ENCODE assay signal across 9 mouse cellular contexts in the genomic region with DNA sequence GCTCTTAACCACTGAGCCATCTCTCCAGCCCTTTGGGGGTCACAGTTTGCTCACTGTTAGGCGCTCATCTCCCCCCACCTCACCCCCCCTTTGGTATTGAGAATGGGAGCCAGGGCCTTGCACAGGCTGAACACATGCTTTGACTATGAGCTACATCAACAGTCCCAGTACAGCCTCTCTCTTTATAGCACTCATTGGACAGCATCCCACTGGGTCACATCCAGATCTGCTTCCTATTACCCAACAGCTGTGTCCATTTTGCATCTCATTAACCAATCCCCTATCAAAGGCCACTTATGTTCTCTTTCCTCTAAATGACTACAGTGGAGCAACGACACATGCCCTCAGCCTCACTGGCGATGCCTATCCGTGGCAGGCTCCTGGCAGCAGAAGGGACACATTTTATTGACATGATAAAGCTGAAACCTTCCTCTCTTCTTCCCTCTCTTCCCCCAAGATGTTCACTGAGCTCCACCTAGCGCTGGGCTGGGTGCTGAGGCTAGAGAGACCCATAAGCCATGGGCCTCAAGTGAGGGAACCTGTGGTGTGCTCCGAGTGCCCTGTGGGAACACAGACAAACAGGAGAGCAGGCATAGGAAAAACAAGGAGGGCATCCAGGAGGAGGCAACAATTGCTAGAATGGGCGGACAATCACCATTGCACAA. TPM values are rescaled to one million over a fixed set of nuclear protein-coding genes. Genes with fewer than 3 reads are reported as not detected.
DNase-seq lines count a peak whose midpoint lies in the region; ATAC-seq lines count a peak whose summit lies in the region.
"Had no signal": no experiment of that assay in that cellular context is flagged by ENCODE, and none has a peak within 500 bp of the region (broad histone marks: within the 10 kb centered on the region; RNA-seq: fewer than 3 reads in every experiment).

No protein-coding gene starts in this region.

- H3K27me3 ChIP-seq in forebrain, embryonic 13.5 days = 0 out of 2 replicates have a peak, but pooled peaks cover 2% of the 10 kb centered on the region
- no peaks in the 10 kb centered on the region for H3K27me3 ChIP-seq in forebrain, embryonic 10.5 days (ENCODE audit: poor library complexity, severe bottlenecking)
- H3K27me3 ChIP-seq in midbrain, embryonic 14.5 days (ENCODE audit: control insufficient read depth, insufficient read depth, low read length) = no peaks in the 10 kb centered on the region
- H3K27me3 ChIP-seq in midbrain, embryonic 11.5 days (ENCODE audit: control insufficient read depth, insufficient read depth, low read length) = no peaks in the 10 kb centered on the region
- no peaks in the 10 kb centered on the region for H3K27me3 ChIP-seq in limb, embryonic 15.5 days
- H3K27me3 ChIP-seq: limb, embryonic 12.5 days had no signal

- no peak for DNase-seq in forebrain, embryonic 10.5 days (ENCODE audit: extremely low spot score, low spot score)
- DNase-seq in midbrain, embryonic 14.5 days = peak; percentile 19
- DNase-seq in midbrain, embryonic 11.5 days (ENCODE audit: low spot score, missing footprints) = no peak
- peak; percentile 74 to 78 for DNase-seq in heart, postnatal 10 days
- DNase-seq in thymus, postnatal 0 days (ENCODE audit: low spot score) = no peak
- DNase-seq in T-cell, adult 2 months (ENCODE audit: low spot score) = no peak

- no peak overlapping the region for H3K27ac ChIP-seq in forebrain, embryonic 13.5 days
- H3K27ac ChIP-seq in forebrain, embryonic 10.5 days = no peak overlapping the region
- no peak overlapping the region for H3K27ac ChIP-seq in midbrain, embryonic 14.5 days (replicated peaks; ENCODE audit: low read depth, low read length)
- no peak overlapping the region for H3K27ac ChIP-seq in midbrain, embryonic 11.5 days (ENCODE audit: low read depth, low read length)
- no peak overlapping the region for H3K27ac ChIP-seq in limb, embryonic 15.5 days
- H3K27ac ChIP-seq: limb, embryonic 12.5 days had no signal

- intact Hi-C loops in heart, postnatal 10 days (cut with DNase I) = loop anchor here (10.0 kb wide), 1 partner anchor 294 kb away; a partner anchor contains a TSS

- ATAC-seq in forebrain, embryonic 13.5 days = peak; percentile 63
- ATAC-seq in midbrain, embryonic 14.5 days (ENCODE audit: low FRiP score, low TSS enrichment) = no peak
- no peak for ATAC-seq in midbrain, embryonic 11.5 days (ENCODE audit: low FRiP score)
- peak; percentile 72 for ATAC-seq in limb, embryonic 15.5 days (ENCODE audit: insufficient number of reproducible peaks, low FRiP score, low TSS enrichment, low read depth)

- H3K9ac ChIP-seq in forebrain, embryonic 13.5 days = no peak overlapping the region
- H3K9ac ChIP-seq in midbrain, embryonic 14.5 days (replicated peaks; ENCODE audit: low read length) = no peak overlapping the region
- no peak overlapping the region for H3K9ac ChIP-seq in midbrain, embryonic 11.5 days (ENCODE audit: low read length)
- no peak overlapping the region for H3K9ac ChIP-seq in limb, embryonic 15.5 days
- H3K9ac ChIP-seq: limb, embryonic 12.5 days had no signal

- WGBS in forebrain, embryonic 13.5 days = 56% methylated on average over 7 of the region's 7 CpGs
- WGBS in forebrain, embryonic 10.5 days = 70% methylated on average over 7 of the region's 7 CpGs
- WGBS in midbrain, embryonic 14.5 days = 73% methylated on average over 7 of the region's 7 CpGs
- WGBS in midbrain, embryonic 11.5 days = 74% methylated on average over 7 of the region's 7 CpGs
- 37% methylated on average over 7 of the region's 7 CpGs for WGBS in limb, embryonic 15.5 days

- no peak overlapping the region for H3K4me2 ChIP-seq in forebrain, embryonic 13.5 days
- no peak overlapping the region for H3K4me2 ChIP-seq in midbrain, embryonic 14.5 days (ENCODE audit: low read length)
- no peak overlapping the region for H3K4me2 ChIP-seq in midbrain, embryonic 11.5 days
- H3K4me2 ChIP-seq in limb, embryonic 15.5 days = no peak overlapping the region
- H3K4me2 ChIP-seq: limb, embryonic 12.5 days had no signal

- H3K36me3 ChIP-seq in forebrain, embryonic 13.5 days (ENCODE audit: poor library complexity, severe bottlenecking) = no peaks in the 10 kb centered on the region
- no peaks in the 10 kb centered on the region for H3K36me3 ChIP-seq in forebrain, embryonic 10.5 days (replicated peaks)
- no peaks in the 10 kb centered on the region for H3K36me3 ChIP-seq in midbrain, embryonic 14.5 days (ENCODE audit: control insufficient read depth, insufficient read depth, low read length)
- H3K36me3 ChIP-seq in midbrain, embryonic 11.5 days (ENCODE audit: control insufficient read depth, insufficient read depth, low read length) = no peaks in the 10 kb centered on the region
- H3K36me3 ChIP-seq in limb, embryonic 15.5 days = no peaks in the 10 kb centered on the region
- H3K36me3 ChIP-seq: limb, embryonic 12.5 days had no signal

- H3K4me1 ChIP-seq in forebrain, embryonic 13.5 days = peaks cover 4% of the 10 kb centered on the region; the same call in 1 of the 2 replicates
- peaks cover 15% of the 10 kb centered on the region for H3K4me1 ChIP-seq in forebrain, embryonic 10.5 days
- H3K4me1 ChIP-seq in midbrain, embryonic 14.5 days (ENCODE audit: control insufficient read depth, insufficient read depth, low read length) = no peaks in the 10 kb centered on the region
- peaks cover 3% of the 10 kb centered on the region; the same call in 1 of the 2 replicates for H3K4me1 ChIP-seq in midbrain, embryonic 11.5 days (ENCODE audit: control insufficient read depth, insufficient read depth, low read length)
- H3K4me1 ChIP-seq in limb, embryonic 15.5 days = peaks cover 7% of the 10 kb centered on the region; the same call in 1 of the 2 replicates

- no peak overlapping the region for H3K4me3 ChIP-seq in forebrain, embryonic 13.5 days
- H3K4me3 ChIP-seq in forebrain, embryonic 10.5 days = no peak overlapping the region
- H3K4me3 ChIP-seq in midbrain, embryonic 14.5 days (replicated peaks; ENCODE audit: low read depth, low read length) = no peak overlapping the region
- no peak overlapping the region for H3K4me3 ChIP-seq in midbrain, embryonic 11.5 days (ENCODE audit: low read depth, low read length)
- no peak overlapping the region for H3K4me3 ChIP-seq in limb, embryonic 15.5 days
- H3K4me3 ChIP-seq: limb, embryonic 12.5 days had no signal

- H3K9me3 ChIP-seq in forebrain, embryonic 13.5 days (replicated peaks) = no peaks in the 10 kb centered on the region
- H3K9me3 ChIP-seq in forebrain, embryonic 10.5 days = no peaks in the 10 kb centered on the region
- H3K9me3 ChIP-seq in midbrain, embryonic 14.5 days (ENCODE audit: control insufficient read depth, low read length) = no peaks in the 10 kb centered on the region
- no peaks in the 10 kb centered on the region for H3K9me3 ChIP-seq in midbrain, embryonic 11.5 days (ENCODE audit: control insufficient read depth, low read length)
- H3K9me3 ChIP-seq in limb, embryonic 15.5 days = no peaks in the 10 kb centered on the region
- H3K9me3 ChIP-seq: limb, embryonic 12.5 days had no signal

RNA-seq across cellular contexts. Expression of a gene that starts 57.3 kb away (rescaled TPM):
- 19.1 and 19.3 TPM in 2 replicates for polyA plus RNA-seq in forebrain, embryonic 13.5 days (2015; fragmentation: Nextera tagmentation; extraction: Ambion mirVana)
- 15.9 and 17.5 TPM in 2 replicates for polyA plus RNA-seq in forebrain, embryonic 10.5 days (2016; fragmentation: Nextera tagmentation; extraction: Ambion mirVana)
- polyA plus RNA-seq in midbrain, embryonic 14.5 days (2014; fragmentation: Nextera tagmentation; extraction: Ambion mirVana) = 31.7 and 38.4 TPM in 2 replicates
- 17.4 and 19.1 TPM in 2 replicates for polyA plus RNA-seq in midbrain, embryonic 11.5 days (2014; fragmentation: Nextera tagmentation; extraction: Ambion mirVana)
- total RNA-seq in heart, postnatal 10 days (2021) = 10 to 100 TPM; 52.3 to 57.2 TPM
- polyA plus RNA-seq in limb, embryonic 15.5 days (2015; fragmentation: Nextera tagmentation; extraction: Ambion mirVana) = 17.2 and 18.3 TPM in 2 replicates
- polyA plus RNA-seq in thymus, postnatal 0 days (2015; fragmentation: Nextera tagmentation; extraction: Ambion mirVana) = 24.0 and 31.4 TPM in 2 replicates

Comparison
In these comparisons a context has a peak if more than half of its experiments do, and no peak if none do; other contexts are left out.
1. DNase-seq: peak in midbrain, embryonic 14.5 days (single experiment) and heart, postnatal 10 days (2 of 2); none in forebrain, embryonic 10.5 days (single experiment), midbrain, embryonic 11.5 days (single experiment), thymus, postnatal 0 days (single experiment) and T-cell, adult 2 months (single experiment).
2. ATAC-seq: peak in forebrain, embryonic 13.5 days (single experiment) and limb, embryonic 15.5 days (single experiment); none in midbrain, embryonic 14.5 days (single experiment) and midbrain, embryonic 11.5 days (single experiment).